Mouse (Mus musculus) spleen, adult 12 weeks (tissue): ENCODE results near the gene Lifr.

Experiments
- DNase-seq: peaks from one replicate; pipeline ENCODE4 v3.0.0; 2022; ENCODE audit warnings: low spot score

The Lifr gene

DNA sequence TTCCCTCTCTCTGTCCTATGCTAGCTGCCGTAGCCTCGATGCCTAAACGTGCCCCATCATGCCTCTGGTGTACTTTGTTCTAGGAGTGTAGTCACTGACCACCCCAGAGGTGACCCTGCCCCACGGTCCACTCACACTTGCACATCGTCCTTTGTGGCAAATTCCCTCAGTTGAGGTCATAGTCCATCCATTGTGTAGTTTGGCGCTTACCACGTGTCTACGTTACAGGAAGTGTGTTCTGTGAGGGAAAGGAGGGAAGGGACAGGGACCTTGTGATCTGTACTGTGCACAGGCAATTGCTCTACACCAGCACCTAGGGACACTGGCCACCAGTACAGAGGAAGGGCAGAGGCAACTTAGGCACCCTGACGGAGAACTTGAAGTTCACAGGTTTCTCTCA, 69.5 kb downstream of the Lifr start:
- DNase-seq, result no peak

DNA sequence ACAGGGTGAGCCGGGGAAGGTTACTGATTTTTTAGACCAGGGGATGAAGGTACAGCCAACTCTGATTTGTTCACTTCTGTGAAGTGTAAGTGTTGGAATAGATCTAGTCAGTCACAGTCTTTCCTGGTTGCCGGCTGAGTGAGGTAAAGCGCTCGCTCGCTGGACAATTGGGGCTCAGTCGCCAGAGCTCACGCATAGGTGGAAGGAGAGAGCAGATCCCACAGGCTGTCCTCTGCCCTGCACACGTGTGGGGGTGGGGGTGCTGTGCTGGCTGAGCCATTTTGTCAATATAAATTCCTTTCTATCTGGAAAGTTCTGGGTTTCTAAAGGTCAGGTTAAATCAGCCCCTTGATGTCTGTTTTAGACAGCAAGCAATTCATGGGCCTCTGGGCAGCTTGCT, 69.9 kb downstream of the Lifr start:
- DNase-seq, result no peak

DNA sequence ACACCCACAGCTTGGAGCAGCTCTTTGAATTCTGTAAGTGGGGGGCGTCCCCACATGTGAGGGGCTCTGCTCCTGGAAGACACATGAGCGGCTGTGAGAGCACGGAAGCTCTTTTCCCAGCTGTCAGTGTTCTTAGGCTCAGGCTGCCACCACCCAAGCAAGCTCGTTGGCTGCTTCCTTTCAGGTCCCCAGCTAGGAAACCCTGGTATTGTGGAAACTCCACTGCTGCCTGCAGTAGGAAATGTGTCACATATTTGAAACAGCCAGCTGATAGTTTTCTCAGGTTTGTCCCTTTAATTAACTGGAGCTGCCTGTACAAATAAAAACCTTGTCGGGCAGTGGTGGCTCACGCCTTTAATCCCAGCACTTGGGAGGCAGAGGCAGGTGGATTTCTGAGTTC, 73.4 kb downstream of the Lifr start:
- no peak for DNase-seq

DNA sequence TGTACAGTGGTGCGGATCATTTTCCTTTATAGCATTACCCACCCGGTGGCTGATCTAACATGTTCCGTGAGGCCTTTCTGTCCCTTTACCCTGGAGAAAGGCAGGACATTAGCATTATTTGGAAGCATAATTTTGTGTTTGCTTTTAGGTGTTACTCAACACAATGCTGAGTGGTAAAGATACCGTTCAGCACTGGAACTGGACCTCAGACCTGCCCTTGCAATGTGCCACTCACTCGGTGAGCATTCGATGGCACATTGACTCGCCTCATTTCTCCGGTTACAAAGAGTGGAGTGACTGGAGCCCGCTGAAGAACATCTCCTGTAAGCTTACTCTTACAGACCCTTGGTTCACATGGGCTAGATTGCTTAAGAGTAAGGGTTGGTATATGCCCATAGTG, 76.3 kb downstream of the Lifr start:
- DNase-seq, result no peak

DNA sequence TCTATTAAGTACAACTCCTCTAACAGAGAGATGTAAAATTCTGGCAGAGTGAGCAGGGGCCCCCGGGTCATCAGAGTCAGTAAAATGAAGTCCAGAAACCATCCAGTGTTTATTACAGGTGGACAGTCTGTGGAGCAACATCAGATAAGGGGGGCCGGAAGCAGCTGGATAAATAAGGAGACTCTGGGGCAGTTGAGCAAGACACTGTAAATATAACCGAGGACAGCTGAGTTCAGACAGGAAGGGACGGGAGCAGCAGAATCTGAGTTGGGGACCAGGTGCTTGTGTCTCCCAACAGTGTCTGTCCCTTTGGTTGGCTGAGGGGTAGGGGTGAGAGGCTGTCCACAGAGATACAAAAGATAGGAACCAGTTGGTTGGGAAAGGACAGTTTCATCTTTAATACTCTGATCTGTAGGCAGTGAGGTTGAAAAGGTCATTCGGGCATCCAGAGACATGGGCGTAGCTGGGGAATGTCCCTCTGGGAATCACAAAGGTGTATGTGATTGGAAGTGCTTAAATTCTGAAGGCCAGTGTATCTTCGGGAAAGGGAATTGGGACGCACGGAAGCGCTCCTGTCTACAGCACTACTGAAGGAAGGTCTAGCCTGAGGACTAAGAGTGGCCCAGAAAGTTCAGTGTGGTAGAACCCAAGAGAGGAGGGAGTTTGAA, 77.0 kb downstream of the Lifr start:
- no peak for DNase-seq

DNA sequence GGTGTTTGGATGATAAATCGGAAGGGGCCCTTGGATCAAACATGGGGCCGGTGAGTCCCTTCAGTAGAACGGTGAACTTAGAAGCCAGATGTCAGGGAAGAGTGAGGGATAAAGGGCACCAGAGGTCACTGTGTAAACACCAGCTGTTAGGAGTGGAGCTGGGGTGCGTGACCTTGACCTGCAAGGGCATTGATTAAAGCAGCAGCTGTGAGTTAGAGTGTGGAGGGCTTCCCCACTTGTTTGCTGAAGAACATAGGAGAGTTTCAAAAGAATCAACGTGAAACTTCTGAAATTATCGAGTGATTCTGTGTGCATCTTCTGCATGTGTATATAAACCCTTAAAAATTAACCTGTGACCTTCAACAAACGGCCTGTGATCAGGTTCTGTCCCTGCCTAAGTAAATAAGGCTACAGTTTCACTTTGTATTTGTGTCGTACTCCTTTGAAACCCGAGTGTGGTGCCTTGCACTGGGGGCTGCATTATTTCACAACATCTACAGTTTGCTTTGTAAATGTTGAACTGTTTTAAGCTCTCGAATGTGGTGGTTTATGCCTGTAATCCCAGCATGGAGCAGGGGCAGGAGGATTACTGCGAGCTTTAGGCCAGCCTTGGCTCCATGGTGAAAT, 77.6 kb downstream of the Lifr start:
- no peak for DNase-seq

DNA sequence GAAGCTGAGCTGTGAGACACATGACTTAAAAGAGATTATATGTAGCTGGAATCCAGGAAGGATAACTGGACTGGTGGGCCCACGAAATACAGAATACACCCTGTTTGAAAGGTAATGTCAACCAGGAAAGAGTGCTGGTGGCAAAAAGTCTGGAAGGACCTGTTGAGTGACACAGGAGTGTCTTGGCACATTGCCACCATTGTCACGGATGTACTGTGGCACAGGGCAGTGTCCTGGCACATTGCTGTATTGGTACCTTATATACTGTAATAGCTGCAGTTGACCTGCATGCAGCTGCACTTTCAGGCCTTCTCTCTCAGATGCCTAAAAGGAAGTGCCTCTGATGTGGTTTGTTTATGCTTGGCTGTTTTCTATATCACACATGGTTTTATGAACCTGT, 82.5 kb downstream of the Lifr start:
- DNase-seq, result no peak

DNA sequence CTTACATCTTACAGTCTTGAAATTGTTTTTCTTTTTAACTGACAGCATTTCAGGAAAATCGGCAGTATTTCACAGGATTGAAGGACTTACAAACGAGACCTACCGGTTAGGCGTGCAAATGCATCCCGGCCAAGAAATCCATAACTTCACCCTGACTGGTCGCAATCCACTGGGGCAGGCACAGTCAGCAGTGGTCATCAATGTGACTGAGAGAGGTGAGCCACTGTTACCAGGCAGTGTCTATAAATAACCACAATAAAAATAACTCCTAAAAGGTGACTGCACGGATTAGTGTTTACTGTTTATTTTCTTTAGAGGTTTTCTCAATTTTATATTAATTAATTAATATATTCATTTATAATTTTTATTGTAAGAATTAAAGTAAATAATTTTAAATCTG, 82.9 kb downstream of the Lifr start:
- DNase-seq, result no peak

DNA sequence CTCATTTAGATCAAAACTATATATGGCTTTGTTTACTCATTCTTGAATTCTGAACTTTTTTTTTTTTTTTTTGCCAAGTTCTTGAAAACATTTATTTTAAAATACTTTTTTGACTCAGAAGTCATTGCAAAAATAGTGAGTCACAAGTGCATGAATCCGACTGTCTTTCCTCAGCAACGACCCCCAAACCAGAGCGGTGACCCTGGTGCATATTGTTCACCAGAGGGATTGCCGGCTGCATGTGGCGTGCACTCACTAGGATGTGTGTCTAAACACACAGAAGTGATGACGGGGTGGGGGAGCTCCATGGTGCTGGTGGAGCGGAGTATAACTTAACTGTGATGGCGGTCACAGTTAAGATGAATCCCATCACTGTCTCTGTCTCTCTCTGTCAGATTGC, 83.4 kb downstream of the Lifr start:
- no peak for DNase-seq

DNA sequence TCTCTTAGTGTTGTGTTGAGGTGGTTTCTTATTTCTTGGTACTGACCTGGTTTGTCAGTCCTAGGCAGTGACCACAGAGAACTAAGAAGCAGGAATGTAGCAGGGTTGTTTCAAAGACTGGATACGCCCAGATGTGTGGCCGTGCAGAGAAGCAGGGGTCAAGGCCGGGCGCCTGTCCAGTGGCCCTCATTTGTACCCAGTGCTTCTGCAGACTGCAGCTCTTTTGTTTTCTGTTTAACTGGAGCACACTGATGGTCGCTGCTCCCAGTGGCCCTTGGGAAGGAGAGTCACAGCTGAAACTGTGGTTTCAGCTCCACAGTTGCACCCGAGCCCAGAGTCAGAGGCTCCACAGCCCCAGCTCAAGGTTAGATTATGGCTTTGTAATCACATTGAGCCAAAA, 90.2 kb downstream of the Lifr start:
- DNase-seq, result no peak

DNA sequence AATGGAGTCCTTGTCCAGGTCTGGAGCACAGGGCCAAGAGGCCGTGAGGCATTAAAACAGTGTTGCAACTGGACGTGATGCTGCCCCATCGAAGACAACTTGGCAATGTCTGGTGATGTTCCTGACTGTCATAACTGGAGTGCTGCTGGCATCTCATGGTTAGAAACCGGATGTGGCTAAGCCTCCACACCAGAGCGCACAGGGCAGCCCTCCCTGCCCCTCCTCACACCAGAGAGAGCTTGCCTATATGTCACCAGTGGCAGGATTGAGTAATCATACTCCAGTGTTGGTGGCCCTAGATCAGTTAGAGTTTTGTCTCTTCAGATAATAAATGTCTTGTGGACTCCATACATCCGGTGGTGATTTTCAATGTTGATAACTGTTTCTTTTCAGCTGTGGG, 97.3 kb downstream of the Lifr start:
- DNase-seq, result no peak

DNA sequence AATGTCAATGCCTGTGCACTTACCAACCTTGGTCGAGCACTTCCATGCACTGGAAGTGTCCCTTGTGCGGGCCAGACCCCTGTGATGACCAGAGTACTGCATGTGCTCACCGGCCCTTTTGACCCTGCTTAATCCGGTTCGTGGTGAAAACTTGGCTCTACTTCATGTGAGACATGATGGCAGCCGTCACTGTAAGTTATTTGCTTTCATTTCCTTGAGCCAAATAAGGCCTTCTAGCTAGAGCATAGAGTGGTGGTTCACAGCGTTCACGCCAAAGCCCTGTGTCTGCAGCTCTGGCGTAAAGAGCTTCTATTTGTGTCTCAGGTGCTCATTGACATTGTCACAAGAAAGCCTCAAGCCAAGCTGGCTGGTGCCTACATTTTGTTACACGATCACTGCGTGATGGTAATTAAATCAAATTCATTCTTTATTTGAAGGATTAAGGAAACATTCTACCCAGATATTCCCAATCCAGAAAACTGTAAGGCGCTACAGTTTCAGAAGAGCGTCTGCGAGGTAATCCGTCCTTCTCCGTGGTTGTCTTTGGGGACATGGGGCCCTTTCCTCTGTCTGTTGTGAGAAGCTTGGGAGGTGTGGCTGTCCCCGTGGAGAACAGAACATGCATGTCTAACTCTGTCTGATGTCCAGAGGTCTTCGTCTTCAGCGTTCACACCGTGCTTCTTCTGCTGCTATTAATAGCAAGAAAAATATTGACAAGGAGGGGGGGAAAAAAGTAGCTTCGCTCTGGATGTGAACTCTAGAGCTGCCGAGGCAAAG, 99.5 kb downstream of the Lifr start:
- DNase-seq, result no peak

DNA sequence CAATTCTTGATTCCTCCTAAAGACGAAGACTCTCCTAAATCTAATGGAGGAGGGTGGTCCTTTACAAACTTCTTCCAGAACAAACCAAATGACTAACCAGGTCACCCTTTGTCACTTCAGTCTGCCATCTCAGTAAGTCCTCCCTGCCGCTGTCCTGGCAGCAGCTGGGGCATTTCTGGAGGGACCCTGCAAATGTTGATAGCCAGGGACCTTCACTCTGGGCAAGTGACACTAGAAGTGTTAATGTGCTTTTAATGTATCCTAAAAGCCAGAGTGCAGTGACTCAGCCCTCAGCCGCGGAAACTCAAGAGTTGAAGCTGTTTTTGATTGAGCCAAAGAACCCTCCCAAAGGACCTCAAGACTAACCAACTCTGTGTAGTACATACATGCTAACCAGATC, 100.7 kb downstream of the Lifr start:
- no peak for DNase-seq

DNA sequence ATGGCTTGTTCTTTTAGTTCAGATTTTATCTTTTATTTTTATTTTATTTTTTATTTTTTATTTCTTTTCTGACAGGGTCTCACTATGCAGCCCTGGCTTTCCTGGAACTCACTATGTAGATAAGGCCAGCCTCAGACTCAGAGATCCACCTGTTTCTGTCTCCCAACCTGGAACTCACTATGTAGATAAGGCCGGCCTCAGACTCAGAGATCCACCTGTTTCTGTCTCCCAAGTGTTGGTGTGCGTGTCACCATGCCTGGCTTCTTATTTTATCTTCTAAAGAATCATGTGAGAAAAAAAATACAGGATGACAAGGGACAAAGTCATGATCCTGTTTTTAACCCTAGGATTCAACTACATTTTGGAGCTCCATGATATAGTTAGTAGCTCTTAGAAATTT, 102.2 kb downstream of the Lifr start:
- DNase-seq, result no peak

DNA sequence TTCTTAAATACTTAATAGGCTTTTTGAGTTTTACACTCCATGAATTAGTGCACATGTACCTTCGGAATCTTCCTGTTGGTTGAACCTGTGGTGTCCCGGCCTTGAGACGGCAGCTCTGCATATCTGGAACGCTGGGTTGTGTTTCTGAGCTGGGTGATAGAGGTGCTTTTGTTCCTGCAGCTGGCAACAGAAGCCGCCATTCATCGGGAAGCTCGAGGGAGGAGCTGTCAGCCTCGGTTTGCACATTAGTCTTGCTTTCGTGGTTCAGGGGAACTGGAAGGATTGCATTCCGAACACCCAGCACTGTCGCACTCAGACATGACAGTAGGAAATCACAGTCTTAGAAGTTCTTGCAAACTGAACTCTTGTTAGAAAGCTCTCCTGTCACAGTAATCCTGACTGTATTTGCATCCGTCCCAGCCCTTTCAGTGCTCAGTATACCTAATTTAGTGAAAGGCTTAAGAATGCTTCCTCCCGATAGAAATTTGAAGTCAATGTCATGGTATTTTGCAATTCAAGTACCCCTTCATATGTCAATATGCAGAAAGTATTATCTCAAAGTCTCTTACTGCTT, 103.8 kb downstream of the Lifr start:
- DNase-seq, result no peak

DNA sequence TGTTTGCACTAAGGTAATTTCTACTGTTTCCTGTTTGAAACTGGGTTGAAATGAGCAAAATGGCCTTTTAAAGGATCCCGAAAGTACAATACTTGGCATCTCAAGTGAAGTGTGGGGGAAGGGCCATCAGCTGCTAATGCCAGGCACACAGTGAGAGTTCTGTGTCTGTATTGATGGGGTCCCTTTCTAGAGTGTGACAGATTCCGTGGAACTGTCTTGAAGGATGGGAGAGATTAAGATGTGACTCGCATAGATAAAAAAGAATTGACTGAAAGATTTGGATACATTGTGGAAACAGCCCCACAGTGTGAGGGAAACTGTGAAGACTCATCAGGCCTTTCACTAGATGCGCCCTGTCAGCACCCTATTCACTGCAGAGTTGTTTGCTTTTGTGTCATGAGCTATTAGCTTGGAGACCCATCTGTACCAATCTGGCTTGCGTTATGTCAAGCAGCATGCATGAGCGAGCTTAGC, 104.4 kb downstream of the Lifr start:
- no peak for DNase-seq

DNA sequence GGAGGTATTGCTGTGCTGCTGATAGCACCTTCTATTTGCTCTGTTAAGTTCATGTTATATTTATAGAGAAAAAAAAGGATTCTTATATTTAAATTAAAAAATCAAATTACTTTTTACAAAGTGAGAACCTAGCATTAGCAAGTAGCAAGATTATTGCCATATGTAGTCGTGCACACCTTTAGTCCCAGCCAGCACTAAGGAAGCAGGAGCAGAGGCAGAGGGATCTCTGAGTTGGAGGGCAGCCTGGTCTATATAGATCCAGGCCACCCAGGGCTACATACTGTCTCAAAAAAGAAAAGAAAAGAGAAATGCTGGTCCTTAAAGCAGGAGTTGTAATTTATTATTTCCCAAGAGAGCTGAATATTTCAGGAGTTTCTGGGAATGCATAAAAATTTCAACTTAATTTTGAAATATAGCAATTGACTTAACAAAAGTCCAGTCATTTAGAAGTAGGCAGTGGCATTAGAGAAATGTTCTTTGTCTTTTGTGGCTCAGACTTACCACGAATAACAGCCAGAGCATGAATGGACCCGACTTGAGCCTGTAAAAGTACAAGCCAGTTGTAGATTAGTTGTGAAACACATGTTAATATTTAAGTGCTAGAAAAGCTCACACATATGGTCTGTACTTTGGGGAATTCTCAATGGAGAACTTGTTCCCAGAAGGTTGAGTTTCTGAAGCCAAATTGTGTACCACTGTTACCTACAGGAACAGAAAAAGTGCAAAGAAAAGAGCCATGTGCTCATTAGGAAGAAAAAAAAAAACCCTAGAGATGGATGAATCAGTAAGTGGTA, 107.4 kb downstream of the Lifr start:
- no peak for DNase-seq

DNA sequence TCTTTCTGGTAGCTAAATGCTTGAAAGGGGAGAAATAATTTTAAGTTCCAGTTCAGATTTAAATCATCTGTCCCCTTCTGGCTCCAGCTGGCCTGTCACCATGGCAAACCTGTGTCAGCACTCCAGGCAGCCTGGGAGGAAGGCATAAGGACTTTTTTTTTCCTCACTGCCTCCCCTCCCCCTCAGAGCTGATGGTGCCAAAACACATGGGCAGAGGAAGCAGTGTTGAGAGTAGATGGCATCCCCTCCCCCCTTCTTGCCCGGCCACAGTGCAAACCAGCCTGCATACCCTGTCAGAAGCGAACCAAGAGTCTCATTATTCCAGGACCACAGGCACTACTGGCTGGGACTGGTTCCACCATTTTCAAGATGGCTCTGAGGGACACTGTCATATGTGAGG, 108.4 kb downstream of the Lifr start:
- no peak for DNase-seq

DNA sequence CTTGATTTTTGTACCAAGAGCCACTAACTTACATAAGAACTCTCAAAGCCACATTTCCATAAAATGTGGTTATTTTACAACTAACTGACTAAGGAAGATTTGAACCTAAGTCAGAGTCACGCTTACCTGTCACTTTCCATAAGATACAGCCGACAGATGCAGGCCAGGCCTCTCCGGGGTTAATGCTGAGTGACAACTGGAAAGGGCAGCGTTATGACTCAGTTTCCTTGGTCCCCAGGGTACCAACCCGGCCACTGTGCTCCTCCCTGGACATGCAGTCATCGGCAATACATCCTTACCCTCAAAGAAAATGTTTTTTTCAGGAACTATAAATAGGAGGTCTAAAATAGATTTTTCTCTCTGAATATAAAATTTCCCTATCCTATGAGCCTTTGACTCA, 109.9 kb downstream of the Lifr start:
- DNase-seq, result no peak

DNA sequence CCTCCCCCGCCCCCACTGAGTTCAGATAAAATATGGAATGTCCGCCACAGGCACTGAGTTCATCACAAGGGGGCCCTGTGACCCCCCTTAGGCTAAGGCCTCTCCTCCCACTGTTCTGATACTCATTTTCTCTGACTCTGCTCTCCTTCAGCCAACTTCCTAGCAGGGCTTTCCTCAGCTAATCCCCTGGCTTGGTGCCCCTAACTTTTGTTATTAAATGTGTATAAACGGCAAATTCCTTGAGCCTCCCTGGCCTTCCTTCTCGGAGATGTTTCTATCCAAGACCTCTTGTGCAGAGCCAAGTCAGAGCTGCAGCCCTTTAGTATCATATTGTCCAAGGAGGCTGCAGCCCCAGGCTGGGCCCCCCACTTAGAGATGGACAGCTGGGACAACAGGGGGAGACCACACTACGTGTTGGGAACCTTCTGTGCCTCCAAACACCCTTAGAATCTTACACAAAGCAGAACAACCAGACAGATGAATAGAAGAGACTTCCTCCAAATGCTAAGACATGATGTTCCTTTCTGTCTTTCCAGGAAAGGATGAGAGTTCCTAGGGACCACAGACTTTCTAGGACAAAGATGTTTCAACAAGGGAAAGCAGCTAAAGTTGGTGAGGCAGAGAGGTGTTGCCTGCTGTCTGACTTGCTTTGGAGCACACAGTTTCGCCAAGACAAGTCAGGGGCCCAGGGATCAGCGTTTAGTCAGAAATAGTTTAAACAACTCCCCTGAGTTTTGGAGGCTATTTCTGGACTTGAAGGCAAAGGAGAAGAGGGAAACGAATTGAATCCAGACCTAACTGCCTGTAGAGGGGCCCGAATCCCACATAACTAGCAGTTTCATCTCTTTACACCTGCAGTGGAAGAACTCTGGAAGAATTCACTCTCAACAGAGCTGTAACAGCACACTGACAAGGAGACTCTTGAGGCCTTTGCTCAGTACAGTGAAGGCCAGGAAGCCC, 111.3 kb downstream of the Lifr start:
- no peak for DNase-seq

DNA sequence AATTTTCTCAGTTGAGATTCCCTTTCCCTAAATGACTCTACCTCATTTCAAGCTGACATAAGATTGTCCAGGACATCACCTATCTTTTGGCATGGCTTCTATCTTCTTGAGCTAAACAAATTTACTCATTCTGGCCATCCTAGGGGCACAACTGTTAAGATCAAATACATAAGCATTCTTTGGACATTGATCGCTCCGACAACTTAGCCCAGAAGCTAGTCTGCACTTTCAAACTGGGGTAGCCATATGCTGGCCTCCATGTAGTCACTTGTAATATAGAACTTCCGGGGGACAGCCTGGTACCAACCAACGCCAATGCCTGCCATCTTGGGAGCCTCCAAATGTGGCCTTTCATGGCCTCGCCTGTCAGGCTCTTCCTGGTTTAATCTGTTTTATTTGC, 112.6 kb downstream of the Lifr start:
- DNase-seq, result no peak
